Mouse (Mus musculus) midbrain, embryonic 14.5 days (tissue): ENCODE data around the gene Arhgap10. TPM values are rescaled to one million over a fixed set of nuclear protein-coding genes. Genes with fewer than 3 reads are reported as not detected.

Experiments used
- ATAC-seq: fragments of 200-750 bp; cut with Nextera tagmentation; 2 replicates; pipeline ENCODE4 v1.8.0; 2017; ENCODE audit warnings: moderate number of reproducible peaks, moderate library complexity; ENCODE audit not compliant: low FRiP score, low TSS enrichment
- DNase-seq: peaks from one replicate; pipeline ENCODE4 v3.0.0-alpha.2; 2015
- H3K27ac ChIP-seq: fragments of 300-500 bp; sonication (generic); replicated peaks from 2 replicates; pipeline ENCODE4 v1.5.1; 2014; ENCODE audit warnings: mild to moderate bottlenecking, low read depth, low read length, moderate library complexity
- H3K27me3 ChIP-seq: fragments of 300-500 bp; sonication (generic); 2 replicates; pipeline ENCODE4 v1.6.1; 2014; ENCODE audit warnings: low read length, control low read depth, mixed read lengths; ENCODE audit not compliant: control insufficient read depth, insufficient read depth
- H3K36me3 ChIP-seq: fragments of 300-500 bp; sonication (generic); 2 replicates; pipeline ENCODE4 v1.6.1; 2014; ENCODE audit warnings: low read length, control low read depth; ENCODE audit not compliant: control insufficient read depth, insufficient read depth
- H3K4me1 ChIP-seq: fragments of 300-500 bp; sonication (generic); 2 replicates; pipeline ENCODE4 v1.6.1; 2014; ENCODE audit warnings: mild to moderate bottlenecking, antibody characterized with exemption, low read length, control low read depth; ENCODE audit not compliant: control insufficient read depth, insufficient read depth
- H3K4me2 ChIP-seq: fragments of 300-500 bp; sonication (generic); 2 replicates; pipeline ENCODE4 v1.6.1; 2014; ENCODE audit warnings: mild to moderate bottlenecking, low read length, moderate library complexity
- H3K4me3 ChIP-seq: fragments of 300-500 bp; sonication (generic); replicated peaks from 2 replicates; pipeline ENCODE4 v1.5.1; 2014; ENCODE audit warnings: low read depth, low read length
- H3K9ac ChIP-seq: fragments of 300-500 bp; sonication (generic); replicated peaks from 2 replicates; pipeline ENCODE4 v1.6.1; 2014; ENCODE audit warnings: mild to moderate bottlenecking, low read length, moderate library complexity
- H3K9me3 ChIP-seq: fragments of 300-500 bp; sonication (generic); 2 replicates; pipeline ENCODE4 v1.6.1; 2016; ENCODE audit warnings: low read length, control low read depth, mixed read lengths; ENCODE audit not compliant: control insufficient read depth
- WGBS: fragments of 180-500 bp; shearing (Covaris S2); extraction: QIAGEN DNeasy Blood & Tissue Kit; methylation state at CpG from one replicate; pipeline ENCODE4 v1.1.7; 2014; 5-methylcytosine and 5-hydroxymethylcytosine counted together
- polyA plus RNA-seq: library from polyadenylated mRNA; unstranded; fragments of >200 nt; fragmentation: Nextera tagmentation; extraction: Ambion mirVana; gene quantifications from 2 replicates; pipeline ENCODE4 v1.2.1, GENCODE M21; 2014

Arhgap10 gene
- 2.2 and 3.0 TPM in 2 replicates for polyA plus RNA-seq

- Histone ChIP-seq H3K4me2 (peak within 1 kb of the TSS; percentile 97), H3K4me3 (peak within 1 kb of the TSS; percentile 59), H3K27me3 (peaks cover 11% of the 10 kb centered on the region; the same call in 1 of the 2 replicates), H3K27ac (0 out of 2 replicates have a peak within 1 kb of the TSS, but pooled peaks have one; percentile 41), H3K4me1 (peaks cover 13% of the 10 kb centered on the region), H3K9ac (peak within 1 kb of the TSS; percentile 63), H3K36me3 (no peaks in the 10 kb centered on the region), H3K9me3 (no peaks in the 10 kb centered on the region)
- ATAC-seq = peak; percentile 85
- DNase-seq = peak; percentile 83
- WGBS = under 1% methylated on average over 71 of the region's 95 CpGs
These were observed at the start of gene Arhgap10 for GRCm38 (mm10) chr8:77517301-77518200. TSS of gene Arhgap10 (minus strand) at chr8:77517953.

GRCm38 (mm10) chr8:77561441-77561840, 43.7 kb upstream of the Arhgap10 start:
- ATAC-seq (no peak), DNase-seq (no peak)
- Histone ChIP-seq H3K4me1 (no peaks in the 10 kb centered on the region), H3K27me3 (no peaks in the 10 kb centered on the region), H3K27ac (no peak overlapping the region), H3K9me3 (no peaks in the 10 kb centered on the region), H3K4me2 (no peak overlapping the region), H3K9ac (no peak overlapping the region), H3K36me3 (peaks cover 78% of the 10 kb centered on the region), H3K4me3 (no peak overlapping the region)
- 94% methylated on average over 3 of the region's 3 CpGs for whole genome bisulfite sequencing

GRCm38 (mm10) chr8:77552491-77552890, 34.7 kb upstream of the Arhgap10 start:
- Histone ChIP-seq H3K9me3 (no peaks in the 10 kb centered on the region), H3K4me3 (no peak overlapping the region), H3K4me1 (peaks cover 3% of the 10 kb centered on the region; the same call in 1 of the 2 replicates), H3K27ac (no peak overlapping the region), H3K36me3 (peaks cover 48% of the 10 kb centered on the region), H3K9ac (no peak overlapping the region), H3K4me2 (no peak overlapping the region), H3K27me3 (no peaks in the 10 kb centered on the region)
- DNase-seq (no peak), ATAC-seq (no peak)
- 97% methylated on average over 3 of the region's 3 CpGs for WGBS

GRCm38 (mm10) chr8:77549881-77550580, 32.3 kb upstream of the Arhgap10 start:
- Histone ChIP-seq H3K4me1 (peaks cover 3% of the 10 kb centered on the region; the same call in 1 of the 2 replicates), H3K9ac (peak overlapping the region; percentile 95), H3K4me3 (peak overlapping the region; percentile 79), H3K27me3 (no peaks in the 10 kb centered on the region), H3K9me3 (no peaks in the 10 kb centered on the region), H3K27ac (peak overlapping the region; percentile 91; the same call in 1 of the 2 replicates), H3K4me2 (peak overlapping the region; percentile 80), H3K36me3 (peaks cover 30% of the 10 kb centered on the region)
- WGBS = 24% methylated on average over 7 of the region's 7 CpGs
- DNase-seq = peak; percentile 76
- ATAC-seq = no peak

GRCm38 (mm10) chr8:77549121-77549706, 31.5 kb upstream of the Arhgap10 start, which contains the start of gene Prmt9:
TSS of gene Prmt9 (plus strand) at chr8:77549397.
- WGBS = 3% methylated on average over 42 of the region's 42 CpGs
- Histone ChIP-seq H3K27ac (peak within 1 kb of the TSS; percentile 91), H3K4me3 (peak within 1 kb of the TSS; percentile 79), H3K36me3 (peaks cover 27% of the 10 kb centered on the region), H3K9ac (peak within 1 kb of the TSS; percentile 95), H3K9me3 (no peaks in the 10 kb centered on the region), H3K4me2 (peak within 1 kb of the TSS; percentile 80), H3K27me3 (no peaks in the 10 kb centered on the region), H3K4me1 (peaks cover 3% of the 10 kb centered on the region; the same call in 1 of the 2 replicates)
- ATAC-seq (peak; percentile 96), DNase-seq (peak; percentile 97)

- ATAC-seq = no peak
- no peak for DNase-seq
- 92% methylated on average over 4 of the region's 4 CpGs for WGBS
These were observed 27.9 kb upstream of the Arhgap10 start for GRCm38 (mm10) chr8:77545616-77546015.

GRCm38 (mm10) chr8:77544428-77544827, 26.7 kb upstream of the Arhgap10 start:
- 68% methylated on average over 3 of the region's 3 CpGs for WGBS
- no peak overlapping the region for H3K9ac ChIP-seq
- no peaks in the 10 kb centered on the region for H3K27me3 ChIP-seq
- H3K4me1 ChIP-seq = no peaks in the 10 kb centered on the region
- no peak for ATAC-seq
- H3K4me2 ChIP-seq = no peak overlapping the region
- no peaks in the 10 kb centered on the region for H3K9me3 ChIP-seq
- H3K4me3 ChIP-seq = no peak overlapping the region
- no peak for DNase-seq
- H3K36me3 ChIP-seq = no peaks in the 10 kb centered on the region
- H3K27ac ChIP-seq = no peak overlapping the region

More at GRCm38 (mm10) chr8:77545616-77546015, 27.9 kb upstream of the Arhgap10 start:
- H3K4me1 ChIP-seq = peaks cover 3% of the 10 kb centered on the region; the same call in 1 of the 2 replicates
- no peaks in the 10 kb centered on the region for H3K9me3 ChIP-seq
- H3K4me3 ChIP-seq = no peak overlapping the region
- no peak overlapping the region for H3K4me2 ChIP-seq
- H3K9ac ChIP-seq = no peak overlapping the region
- H3K36me3 ChIP-seq = no peaks in the 10 kb centered on the region
- H3K27ac ChIP-seq = no peak overlapping the region
- no peaks in the 10 kb centered on the region for H3K27me3 ChIP-seq

GRCm38 (mm10) chr8:77543152-77543777, 25.5 kb upstream of the Arhgap10 start:
- Histone ChIP-seq H3K27ac (no peak overlapping the region), H3K4me2 (no peak overlapping the region), H3K9me3 (no peaks in the 10 kb centered on the region), H3K4me3 (no peak overlapping the region), H3K27me3 (no peaks in the 10 kb centered on the region), H3K36me3 (no peaks in the 10 kb centered on the region), H3K9ac (no peak overlapping the region), H3K4me1 (no peaks in the 10 kb centered on the region)
- ATAC-seq (no peak), DNase-seq (no peak)
- 89% methylated on average over 6 of the region's 6 CpGs for WGBS
